In genomic region chr1:152461814-152462213, GRCm38 (mm10) we compare ENCODE assay signal across 9 mouse cellular contexts.
DNase-seq lines count a peak whose midpoint lies in the region; ATAC-seq and TF ChIP-seq lines count a peak whose summit lies in the region.
"Had no signal": no experiment of that assay in that cellular context is flagged by ENCODE, and none has a peak within 500 bp of the region (broad histone marks: within the 10 kb centered on the region; RNA-seq: fewer than 3 reads in every experiment).

No protein-coding gene starts in this region.

- H3K27ac ChIP-seq in midbrain, embryonic 10.5 days (replicated peaks), result 0 out of 2 replicates have a peak overlapping the region, but pooled peaks have one; percentile 38
- no peak overlapping the region for H3K27ac ChIP-seq in midbrain, postnatal 0 days (ENCODE audit: low read depth, low read length)
- H3K27ac ChIP-seq in heart, embryonic 16.5 days (ENCODE audit: low read length), result peak overlapping the region; percentile 49

- H3K36me3 ChIP-seq in midbrain, embryonic 10.5 days, result no peaks in the 10 kb centered on the region
- no peaks in the 10 kb centered on the region for H3K36me3 ChIP-seq in midbrain, postnatal 0 days (ENCODE audit: insufficient read depth, low read length)
- H3K36me3 ChIP-seq in heart, embryonic 16.5 days (ENCODE audit: control insufficient read depth, insufficient read depth), result no peaks in the 10 kb centered on the region

- ATAC-seq in midbrain, postnatal 0 days (ENCODE audit: low FRiP score), result no peak
- peak; percentile 80 for ATAC-seq in heart, embryonic 16.5 days (replicated peaks; ENCODE audit: extremely low read depth, insufficient read depth, low FRiP score)
- no peak for ATAC-seq in megakaryocyte, adult 5-6 weeks (ENCODE audit: poor library complexity, severe bottlenecking)

- H3K9ac ChIP-seq in midbrain, postnatal 0 days (replicated peaks; ENCODE audit: low read length, poor library complexity, severe bottlenecking), result no peak overlapping the region
- H3K9ac ChIP-seq in heart, embryonic 16.5 days (ENCODE audit: low read length), result peak overlapping the region; percentile 50; the same call in 1 of the 2 replicates

- H3K4me3 ChIP-seq in midbrain, embryonic 10.5 days, result no peak overlapping the region
- no peak overlapping the region for H3K4me3 ChIP-seq in midbrain, postnatal 0 days (ENCODE audit: low read depth, low read length)
- H3K4me3 ChIP-seq in heart, embryonic 16.5 days (ENCODE audit: low read length), result no peak overlapping the region
- H3K4me3 ChIP-seq: myocyte had no signal

- H3K27me3 ChIP-seq in midbrain, embryonic 10.5 days (ENCODE audit: low read depth, poor library complexity, severe bottlenecking), result no peaks in the 10 kb centered on the region
- no peaks in the 10 kb centered on the region for H3K27me3 ChIP-seq in midbrain, postnatal 0 days (ENCODE audit: insufficient read depth, low read length)
- H3K27me3 ChIP-seq in heart, embryonic 16.5 days (ENCODE audit: control insufficient read depth, insufficient read depth, low read length), result no peaks in the 10 kb centered on the region

- no peak overlapping the region for H3K4me2 ChIP-seq in midbrain, postnatal 0 days (ENCODE audit: low read depth, low read length, poor library complexity, severe bottlenecking)
- H3K4me2 ChIP-seq in heart, embryonic 16.5 days (ENCODE audit: low read depth, low read length), result peak overlapping the region; percentile 26; the same call in 1 of the 2 replicates

- no peaks in the 10 kb centered on the region for H3K9me3 ChIP-seq in midbrain, embryonic 10.5 days (replicated peaks)
- H3K9me3 ChIP-seq in midbrain, postnatal 0 days (ENCODE audit: low read length), result no peaks in the 10 kb centered on the region
- H3K9me3 ChIP-seq in heart, embryonic 16.5 days (replicated peaks; ENCODE audit: control insufficient read depth, low read length), result no peaks in the 10 kb centered on the region

- TF ChIP-seq CTCF in midbrain, postnatal 0 days (IDR thresholded peaks at IDR 0.05), result no peak

- no peak for DNase-seq in midbrain, embryonic 10.5 days (ENCODE audit: low spot score)
- DNase-seq in midbrain, postnatal 0 days (ENCODE audit: low spot score), result no peak
- peak; percentile 38 to 77 for DNase-seq in kidney, postnatal 25 days
- DNase-seq in yolk sac, embryonic 10.5 days (ENCODE audit: low spot score), result peak; percentile 6
- DNase-seq in layer of hippocampus, postnatal 14 days (ENCODE audit: low spot score in 2 of 2), result no peak
- DNase-seq in c-Kit-positive CD71-positive TER-119-positive erythroid progenitor cells, embryonic 14.5 days (ENCODE audit: low spot score), result no peak

- H3K4me1 ChIP-seq in midbrain, embryonic 10.5 days, result 0 out of 2 replicates have a peak, but pooled peaks cover 4% of the 10 kb centered on the region
- H3K4me1 ChIP-seq in midbrain, postnatal 0 days (ENCODE audit: insufficient read depth, low read length), result no peaks in the 10 kb centered on the region
- H3K4me1 ChIP-seq in heart, embryonic 16.5 days (ENCODE audit: control insufficient read depth, insufficient read depth, low read length), result peaks cover 19% of the 10 kb centered on the region

- 74% methylated on average over 3 of the region's 3 CpGs for WGBS in midbrain, embryonic 10.5 days
- WGBS in midbrain, postnatal 0 days, result 43% methylated on average over 3 of the region's 3 CpGs
- 11% methylated on average over 3 of the region's 3 CpGs for WGBS in heart, embryonic 16.5 days

Comparison
In these comparisons a context has a peak if more than half of its experiments do, and no peak if none do; other contexts are left out.
1. DNase-seq: peak in kidney, postnatal 25 days (2 of 2) and yolk sac, embryonic 10.5 days (single experiment); none in midbrain, embryonic 10.5 days (single experiment), midbrain, postnatal 0 days (single experiment), layer of hippocampus, postnatal 14 days (0 of 2) and c-Kit-positive CD71-positive TER-119-positive erythroid progenitor cells, embryonic 14.5 days (single experiment).